Mouse (Mus musculus) liver, adult 2 months (tissue): Measurements from ENCODE around the gene AI661453.

ENCODE experiments used
- CTCF ChIP-seq: fragments of 200-500 bp; IDR thresholded peaks from 2 replicates; pipeline ENCODE4 v1.5.1; 2011; ENCODE audit warnings: low read depth, low read length, control low read depth
- POLR2A ChIP-seq: fragments of 200-500 bp; IDR thresholded peaks from 2 replicates; pipeline ENCODE4 v1.6.1; 2011; ENCODE audit warnings: low read length, control low read depth; ENCODE audit not compliant: insufficient read depth; ENCODE audit errors: extremely low read depth

- TF ChIP-seq CTCF (no peak), POLR2A (no peak)
Measured at GRCm38 (mm10) chr17:47503689-47504088, 67.3 kb downstream of the AI661453 start.
